Mouse (Mus musculus) left cerebral cortex, adult 6 months (tissue): ENCODE measurements around the gene Cdh19. TPM values are rescaled to one million over a fixed set of nuclear protein-coding genes. Genes with fewer than 3 reads are reported as not detected.

ENCODE experiments used
- long read RNA-seq, 2 experiments: library from polyadenylated mRNA; unstranded; transcript quantifications; one replicate each; pipeline ENCODE4 v2.0.0; 2019 to 2020
- polyA plus RNA-seq: library from polyadenylated mRNA; unstranded; fragments of <200 nt; fragmentation: Nextera tagmentation; gene quantifications from 2 replicates; pipeline ENCODE4 v1.2.3, GENCODE M21; 2021

Gene Cdh19
- 6.6 and 7.7 TPM in 2 replicates for polyA plus RNA-seq
- long read RNA-seq, experiment 1, transcript Cdh19-201 (12 exons, 3,914 nt), result major isoform, 14 of 26 reads
- long read RNA-seq, experiment 1, partial matches to known transcripts, result 5 of 26 reads
- long read RNA-seq, experiment 1, other reads (novel, unspliced or antisense), result 7 of 26 reads
- long read RNA-seq, experiment 2, partial matches to known transcripts, result 2 of 6 reads
- long read RNA-seq, experiment 2, other reads (novel, unspliced or antisense), result 1 of 6 reads

GRCm38 (mm10) chr1:110977484-110977883 is at the start of gene Cdh19:
Gene Cdh19 (minus strand): TSS chr1:110977584.

